Mouse (Mus musculus): ENCODE results near the gene Mrps14.

DNA sequence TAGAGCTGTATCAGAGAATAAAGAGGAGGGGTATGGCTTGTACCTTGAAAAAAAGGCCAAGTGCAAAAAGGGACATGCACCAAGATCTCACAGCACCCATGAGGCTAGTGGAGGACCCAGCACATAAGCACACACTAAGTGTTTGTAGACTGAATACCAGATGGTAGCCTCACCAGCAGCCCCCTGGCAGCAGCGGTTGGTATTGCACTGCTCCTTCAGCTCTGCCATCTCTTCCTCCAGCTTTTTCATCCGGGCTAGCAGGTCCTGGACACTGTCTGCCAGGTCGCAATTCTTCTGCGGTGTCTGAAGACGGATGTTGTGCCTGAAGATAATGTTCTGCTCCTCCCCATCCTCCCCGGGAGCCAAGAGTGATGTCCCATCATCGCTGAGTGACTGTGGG is 47.7 kb upstream of the Mrps14 start:
- TF ChIP-seq EP300 (IDR thresholded peaks at IDR 0.05; ENCODE audit: low read depth): no peak
- TF ChIP-seq CTCF (IDR thresholded peaks at IDR 0.05; ENCODE audit: low read depth): peak; percentile 19; the same call in 1 of the 2 replicates
